Mouse (Mus musculus) liver, adult 2 months (tissue): Measurements from ENCODE around the gene Nmb.
A peak's percentile ranks its signal among the peaks of the same experiment; 100 is the strongest.

Experiments used
- CTCF ChIP-seq: fragments of 200-500 bp; IDR thresholded peaks from 2 replicates; pipeline ENCODE4 v1.5.1; 2011; ENCODE audit warnings: low read depth, low read length, control low read depth
- POLR2A ChIP-seq: fragments of 200-500 bp; IDR thresholded peaks from 2 replicates; pipeline ENCODE4 v1.6.1; 2011; ENCODE audit warnings: low read length, control low read depth; ENCODE audit not compliant: insufficient read depth; ENCODE audit errors: extremely low read depth

GRCm38 (mm10) chr7:80857181-80857580 lies 47.7 kb downstream of the Nmb start:
- TF ChIP-seq CTCF (peak; percentile 83), POLR2A (no peak)
